Mouse (Mus musculus) left cerebral cortex, adult 11 months (tissue): ENCODE data around the gene Prdm4.

ENCODE experiments used
- DNase-seq: peaks from one replicate; pipeline ENCODE4 v3.0.0; 2022; ENCODE audit warnings: low spot score

The Prdm4 gene

DNA sequence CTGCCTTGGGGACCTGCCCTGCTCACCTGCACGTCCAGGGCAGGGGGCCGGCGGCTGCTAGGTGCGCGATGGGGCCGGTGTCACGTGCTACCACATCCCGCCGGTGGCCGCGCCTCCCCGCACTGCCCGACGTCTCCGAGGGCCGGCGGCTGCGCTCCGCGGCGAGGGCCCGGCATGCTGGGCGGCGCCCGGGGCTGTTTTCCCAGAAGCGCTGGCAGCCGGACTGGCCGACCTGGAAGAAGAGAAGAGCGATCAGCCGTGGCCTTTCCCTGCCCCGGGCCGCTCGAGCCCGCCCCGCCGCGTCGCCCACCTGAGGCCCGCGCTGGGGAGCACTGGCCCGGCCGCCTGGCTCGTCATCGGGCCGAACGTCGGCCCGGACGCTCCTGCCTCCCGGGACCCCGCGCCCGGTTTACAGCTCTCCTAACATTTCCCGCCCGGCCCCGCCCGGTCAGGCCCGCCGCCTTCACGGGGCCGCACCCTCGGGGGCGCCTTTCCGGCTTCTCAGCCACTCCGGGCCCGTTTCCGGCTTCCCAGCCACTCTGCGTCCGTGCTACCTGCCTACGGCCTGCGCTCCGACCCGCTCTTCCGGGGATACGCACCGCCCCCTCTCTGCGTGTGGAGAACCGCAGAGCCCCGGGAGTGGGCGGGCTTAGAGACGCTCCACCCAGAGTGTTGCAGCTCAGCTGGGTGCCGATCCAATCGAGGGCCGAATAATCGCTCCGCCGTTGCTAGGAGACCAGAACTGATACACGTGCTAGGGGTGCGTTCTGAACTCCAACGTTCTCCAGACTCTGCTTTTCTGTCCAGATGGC is at the start of gene Prdm4:
TSS of gene Prdm4 (minus strand) at position 645 of the 812 bp plus-strand sequence.
- DNase-seq, result peak; percentile 97

GRCm38 (mm10) chr10:85966476-85966875 is 49.5 kb upstream of the Prdm4 start:
- no peak for DNase-seq

DNA sequence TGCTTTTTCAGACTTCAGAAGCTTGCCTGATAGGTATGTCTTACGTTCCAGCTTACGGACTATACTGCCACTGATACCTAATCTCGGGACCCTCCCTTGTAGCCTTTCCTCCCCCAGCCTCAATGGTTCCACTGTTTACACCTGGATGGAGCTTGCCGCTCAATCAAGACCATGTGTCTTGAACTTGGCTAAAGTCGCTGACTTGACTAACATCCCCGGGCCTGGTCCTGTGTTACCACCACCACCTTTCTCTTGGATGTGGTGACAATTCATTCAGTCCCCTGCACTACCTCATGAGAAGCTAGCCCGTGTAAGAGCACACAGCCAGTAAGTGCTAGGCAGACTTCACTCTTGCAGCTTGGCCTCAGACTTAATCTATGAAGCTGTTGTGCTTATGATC is 47.4 kb upstream of the Prdm4 start:
- DNase-seq, result no peak

GRCm38 (mm10) chr10:85962897-85963296 is 46.0 kb upstream of the Prdm4 start:
- no peak for DNase-seq

GRCm38 (mm10) chr10:85957464-85957950 is 40.6 kb upstream of the Prdm4 start, which contains the start of gene Rtcb:
TSS of gene Rtcb (minus strand) at chr10:85957823.
- DNase-seq, result peak; percentile 86

DNA sequence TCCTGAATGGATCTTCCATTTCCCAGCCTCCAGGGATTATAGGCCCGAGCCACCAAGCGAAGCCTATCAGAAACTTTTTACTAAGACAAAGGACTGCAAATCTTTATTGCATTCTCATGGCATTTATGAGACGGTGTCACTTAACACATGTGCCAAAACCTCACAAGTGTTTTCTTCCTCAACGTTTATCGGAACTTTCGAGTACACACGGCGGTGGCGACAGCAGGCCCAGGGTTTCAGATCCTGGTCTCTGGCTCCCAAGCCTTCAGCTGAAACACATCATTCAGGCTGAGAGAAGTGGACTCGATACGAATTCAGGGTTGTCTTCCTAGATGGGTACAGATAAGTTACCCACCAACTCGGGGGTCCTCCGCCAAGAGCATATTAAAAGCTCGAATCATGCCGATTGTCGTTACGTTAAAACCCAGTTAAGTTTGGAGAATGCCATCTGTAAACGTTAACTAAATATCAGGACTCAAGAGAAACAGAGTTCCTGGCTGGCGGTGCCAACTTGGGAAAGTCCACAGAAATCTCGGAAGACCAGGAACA is 40.0 kb upstream of the Prdm4 start:
- DNase-seq, result no peak

DNA sequence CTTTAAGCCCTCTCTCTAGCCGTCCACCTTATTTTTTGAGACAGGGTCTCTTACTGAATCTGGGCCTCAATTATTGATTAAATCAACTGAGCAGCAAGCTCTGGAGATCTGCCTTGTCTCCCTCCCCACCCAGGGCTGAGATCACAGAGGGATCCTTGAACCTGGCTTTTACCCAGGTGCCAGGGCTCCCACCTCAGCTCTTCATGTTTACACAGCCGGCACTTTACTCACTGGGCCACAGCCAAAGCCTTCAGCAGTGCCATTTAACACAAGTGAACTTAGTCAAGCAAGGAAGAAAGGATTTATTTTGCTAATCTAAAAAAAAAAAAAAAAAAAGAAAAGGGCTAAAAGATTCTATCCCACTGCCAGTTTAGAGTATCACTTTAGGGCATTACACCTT is 37.5 kb upstream of the Prdm4 start:
- no peak for DNase-seq

GRCm38 (mm10) chr10:85953401-85953800 is 36.5 kb upstream of the Prdm4 start:
- no peak for DNase-seq

DNA sequence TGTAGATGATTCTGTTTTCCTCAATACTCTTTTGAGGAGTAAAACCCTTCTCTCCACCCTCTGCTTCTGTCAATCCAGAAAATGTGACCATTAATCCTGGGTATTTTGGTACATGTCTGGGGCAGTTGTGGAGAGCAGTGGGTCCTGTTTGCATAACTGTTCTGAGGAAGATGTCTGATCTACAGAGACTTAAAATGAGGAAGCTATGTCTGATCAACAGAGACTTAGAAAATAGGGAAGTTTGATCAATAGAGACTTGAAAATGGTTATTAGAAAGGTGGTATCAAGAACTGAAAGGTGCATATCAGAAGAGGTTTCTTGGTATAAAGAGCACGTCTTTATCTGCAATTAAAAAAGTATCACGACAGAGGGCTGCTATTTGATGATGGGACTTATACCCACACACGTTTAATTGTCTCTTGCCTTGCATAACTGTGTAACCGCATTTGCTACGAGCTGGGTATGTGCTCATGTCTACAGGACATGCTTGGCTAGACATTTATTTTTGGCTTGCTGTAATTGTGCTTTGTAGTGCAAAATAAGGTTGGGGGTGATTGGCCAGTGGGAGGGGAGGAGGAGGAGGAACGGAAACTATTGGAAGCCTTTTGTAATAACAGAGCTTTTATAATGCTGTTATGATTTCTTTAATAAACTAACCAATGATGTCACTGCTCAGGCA is 35.0 kb upstream of the Prdm4 start:
- DNase-seq, result no peak

DNA sequence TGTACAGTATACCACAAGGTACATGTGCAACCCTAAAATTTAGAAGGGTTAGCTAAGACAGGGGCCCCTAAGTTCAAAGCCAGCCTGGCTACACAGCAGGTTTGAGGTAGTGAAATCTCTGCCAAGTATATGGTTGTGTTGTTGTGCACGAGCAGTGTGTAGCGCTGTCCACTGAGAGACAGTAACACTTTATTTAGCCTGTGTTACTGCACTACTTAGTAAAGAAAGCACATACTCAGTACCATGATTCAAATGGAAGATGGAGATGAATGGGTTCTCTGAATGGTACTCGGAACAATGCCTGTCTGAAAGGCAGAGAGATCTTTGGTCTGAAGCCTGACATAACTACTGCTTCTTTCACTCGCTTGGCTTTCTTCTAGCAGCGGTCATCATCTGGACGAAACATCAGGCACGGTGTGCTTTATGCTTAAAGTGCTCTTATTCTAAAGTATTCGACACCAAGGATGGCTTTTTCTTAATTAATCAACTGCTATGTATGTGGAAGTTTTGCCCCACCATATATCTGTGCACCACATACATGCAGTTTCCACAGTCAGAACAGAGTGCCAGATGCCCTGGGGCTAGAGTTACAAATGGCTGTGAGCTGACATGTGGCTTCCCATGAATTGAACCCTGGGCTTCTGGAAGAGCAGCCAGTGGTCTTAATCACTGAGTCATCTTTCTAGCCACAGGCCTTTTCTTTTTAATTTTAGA is 31.7 kb upstream of the Prdm4 start:
- no peak for DNase-seq

DNA sequence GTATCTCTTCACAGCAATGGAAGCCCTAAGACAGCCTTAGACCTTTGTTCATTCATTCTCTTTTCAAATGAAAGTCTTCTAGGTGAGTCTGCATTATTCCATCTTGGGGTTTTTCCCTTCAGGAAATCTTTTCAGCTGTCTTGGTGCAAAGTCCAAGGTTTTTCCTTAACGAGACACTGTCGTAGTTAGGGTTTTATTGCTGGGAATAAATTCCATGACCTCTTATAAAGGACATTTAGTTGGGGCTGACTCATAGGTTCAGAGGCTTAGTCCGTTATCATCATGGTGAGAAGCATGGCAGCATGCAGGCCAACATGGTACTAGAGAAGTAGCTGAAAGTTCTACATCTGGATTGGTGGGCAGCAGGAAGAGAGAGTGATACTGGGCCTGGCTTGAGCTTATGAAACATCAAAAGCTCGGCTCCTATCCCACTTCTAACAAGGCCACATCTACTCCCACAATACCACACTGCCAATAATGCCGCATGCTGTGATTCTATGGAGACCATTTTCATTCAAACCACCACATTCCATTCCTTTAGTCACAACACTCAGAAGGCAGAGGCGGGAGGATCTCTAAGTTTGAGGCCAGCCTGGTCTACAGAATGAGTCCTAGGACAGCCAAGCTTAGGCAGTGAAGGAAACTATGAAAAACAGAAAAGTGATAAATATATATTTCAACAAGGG is 19.5 kb upstream of the Prdm4 start:
- no peak for DNase-seq

DNA sequence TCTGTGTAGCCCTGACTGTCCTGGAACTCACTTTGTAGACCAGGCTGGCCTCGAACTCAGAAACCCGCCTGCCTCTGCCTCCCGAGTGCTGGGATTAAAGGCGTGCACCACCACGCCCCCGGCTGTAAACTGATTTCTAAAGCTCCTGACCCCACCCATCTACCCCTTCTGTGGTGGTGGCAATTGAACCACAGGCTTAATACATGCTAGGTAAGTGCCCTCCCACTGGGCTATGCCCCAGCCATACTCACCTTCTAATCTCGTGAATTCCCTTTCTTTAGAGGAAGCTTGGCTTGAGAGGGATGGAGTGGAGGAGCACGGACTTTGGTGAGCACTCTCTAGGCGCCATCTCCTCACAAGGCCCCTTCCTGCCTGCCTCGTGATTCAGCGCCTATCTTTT is 13.0 kb upstream of the Prdm4 start:
- no peak for DNase-seq

- no peak for DNase-seq
These were observed 12.3 kb upstream of the Prdm4 start for GRCm38 (mm10) chr10:85929208-85929591.

DNA sequence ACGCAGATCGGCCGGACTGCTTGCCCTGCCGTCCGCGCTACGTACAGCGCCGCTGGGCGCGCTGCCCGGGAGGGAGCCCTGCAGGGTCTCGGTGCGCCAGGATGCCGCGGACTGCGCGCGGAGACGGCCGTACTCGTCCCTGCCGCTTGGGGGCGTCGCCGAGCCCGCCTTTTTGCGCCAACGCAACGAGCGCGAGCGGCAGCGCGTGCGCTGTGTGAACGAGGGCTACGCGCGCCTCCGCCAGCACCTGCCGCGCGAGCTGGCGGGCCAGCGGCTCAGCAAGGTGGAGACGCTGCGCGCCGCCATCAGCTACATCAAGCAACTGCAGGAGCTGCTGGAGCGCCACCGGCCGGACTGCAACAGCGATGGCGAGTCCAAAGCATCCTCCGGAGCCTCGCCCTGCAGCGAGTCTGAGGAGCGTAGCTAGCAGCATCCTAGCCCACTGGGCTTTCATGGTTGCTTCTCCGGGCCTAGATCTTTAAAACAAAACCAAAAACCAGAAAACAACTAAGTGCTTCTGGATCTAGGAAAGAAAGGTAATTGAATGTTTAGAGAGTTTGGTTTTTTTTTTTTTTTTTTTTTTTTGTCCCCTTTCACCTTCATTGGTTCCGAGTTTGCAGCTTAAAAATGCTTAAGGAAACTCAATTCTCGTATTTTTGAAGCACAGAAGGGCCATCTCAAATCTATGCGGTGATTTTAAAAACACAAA is 11.7 kb upstream of the Prdm4 start:
- peak; percentile 63 for DNase-seq

DNA sequence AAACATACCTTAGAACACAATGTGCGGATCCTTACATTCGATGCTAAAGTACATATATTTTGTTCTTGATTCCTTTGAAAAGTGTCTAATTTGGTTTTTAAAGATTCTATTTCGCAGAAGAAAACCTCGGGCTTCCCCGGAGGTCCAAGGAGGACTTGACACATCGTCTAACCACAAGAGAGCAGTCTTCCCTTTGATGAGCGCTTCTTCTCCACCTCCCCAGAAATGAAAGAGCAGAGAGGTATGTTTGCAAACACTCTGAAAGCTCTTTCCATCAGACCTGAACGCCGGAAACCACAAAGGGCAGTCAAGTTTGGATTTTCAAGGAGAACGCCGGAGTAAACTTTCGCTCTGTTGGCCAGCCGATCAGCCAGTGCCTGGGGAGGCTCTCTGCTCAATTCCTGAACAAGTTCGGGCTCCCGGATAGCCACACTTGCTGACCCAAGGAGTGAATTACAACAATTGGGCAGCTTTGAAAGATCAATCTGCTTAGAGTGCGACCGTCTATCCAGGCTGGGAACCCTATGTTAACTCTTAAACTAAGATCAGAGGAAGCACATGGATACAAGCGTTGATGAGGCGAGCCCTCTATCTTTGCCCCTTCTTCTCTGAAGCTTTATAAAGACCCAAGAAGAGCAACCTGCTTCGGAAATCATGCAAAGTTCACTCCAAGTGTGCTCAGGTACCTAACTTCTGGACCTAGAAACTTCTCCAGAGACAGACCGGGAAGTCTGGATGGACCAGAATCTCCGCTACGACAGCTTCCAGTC is 10.9 kb upstream of the Prdm4 start, which contains the start of gene Ascl4:
TSS of gene Ascl4 (plus strand) at position 6 of the 770 bp plus-strand sequence.
- no peak for DNase-seq

- no peak for DNase-seq
These were observed 37.0 kb downstream of the Prdm4 start for GRCm38 (mm10) chr10:85879886-85880486.

GRCm38 (mm10) chr10:85875812-85876211 is 41.1 kb downstream of the Prdm4 start:
- DNase-seq, result no peak

- no peak for DNase-seq
These were observed 42.9 kb downstream of the Prdm4 start for GRCm38 (mm10) chr10:85873861-85874544.

- DNase-seq, result no peak
These were observed 44.5 kb downstream of the Prdm4 start for GRCm38 (mm10) chr10:85872479-85872773.
